ENCODE assay signal across 27 mouse cellular contexts in genomic region chr11:98560942-98561341, GRCm38 (mm10). TPM values are rescaled to one million over a fixed set of nuclear protein-coding genes. Genes with fewer than 3 reads are reported as not detected.
DNase-seq lines count a peak whose midpoint lies in the region; ATAC-seq lines count a peak whose summit lies in the region.
"Had no signal": no experiment of that assay in that cellular context is flagged by ENCODE, and none has a peak within 500 bp of the region (broad histone marks: within the 10 kb centered on the region; RNA-seq: fewer than 3 reads in every experiment).

No protein-coding gene starts in this region.

- peaks cover 10% of the 10 kb centered on the region; the same call in 1 of the 2 replicates for H3K27me3 ChIP-seq in heart, embryonic 12.5 days (replicated peaks)
- H3K27me3 ChIP-seq in intestine, embryonic 16.5 days (replicated peaks; ENCODE audit: control insufficient read depth, insufficient read depth, low read length): no peaks in the 10 kb centered on the region
- H3K27me3 ChIP-seq: CH12.LX; midbrain, embryonic 12.5 days had no signal

- ATAC-seq in heart, embryonic 12.5 days (ENCODE audit: insufficient number of reproducible peaks, low FRiP score): no peak
- peak; percentile 82 for ATAC-seq in intestine, embryonic 16.5 days

- no peak overlapping the region for H3K4me2 ChIP-seq in heart, embryonic 12.5 days
- H3K4me2 ChIP-seq in intestine, embryonic 16.5 days (ENCODE audit: low read depth, low read length): no peak overlapping the region
- H3K4me2 ChIP-seq: embryonic facial prominence, embryonic 13.5 days; hindbrain, embryonic 14.5 days; limb, embryonic 13.5 days; midbrain, embryonic 12.5 days; neural tube, embryonic 15.5 days had no signal

- no peaks in the 10 kb centered on the region for H3K36me3 ChIP-seq in heart, embryonic 12.5 days
- no peaks in the 10 kb centered on the region for H3K36me3 ChIP-seq in intestine, embryonic 16.5 days (ENCODE audit: control insufficient read depth, insufficient read depth, low read length)
- H3K36me3 ChIP-seq: embryonic facial prominence, embryonic 13.5 days; limb, embryonic 13.5 days; midbrain, embryonic 12.5 days; neural tube, embryonic 15.5 days had no signal

- WGBS in heart, embryonic 12.5 days: 13% methylated on average over 7 of the region's 7 CpGs
- 24% methylated on average over 7 of the region's 7 CpGs for WGBS in intestine, embryonic 16.5 days

- H3K9me3 ChIP-seq in heart, embryonic 12.5 days (replicated peaks): no peaks in the 10 kb centered on the region
- H3K9me3 ChIP-seq in intestine, embryonic 16.5 days (ENCODE audit: control insufficient read depth, low read length): no peaks in the 10 kb centered on the region
- H3K9me3 ChIP-seq: embryonic facial prominence, embryonic 13.5 days; limb, embryonic 13.5 days; midbrain, embryonic 12.5 days; neural tube, embryonic 15.5 days had no signal

- H3K27ac ChIP-seq in heart, embryonic 12.5 days (ENCODE audit: poor library complexity, severe bottlenecking): peak overlapping the region; percentile 56
- H3K27ac ChIP-seq in intestine, embryonic 16.5 days (ENCODE audit: low read length): peak overlapping the region; percentile 78
- H3K27ac ChIP-seq: embryonic facial prominence, embryonic 13.5 days; hindbrain, embryonic 14.5 days; layer of hippocampus, adult 2 months; limb, embryonic 13.5 days; midbrain, embryonic 12.5 days; neural tube, embryonic 15.5 days; stomach, postnatal 0 days had no signal

- no peak overlapping the region for H3K9ac ChIP-seq in heart, embryonic 12.5 days
- H3K9ac ChIP-seq in intestine, embryonic 16.5 days (ENCODE audit: low read depth, low read length): no peak overlapping the region
- H3K9ac ChIP-seq: embryonic facial prominence, embryonic 13.5 days; hindbrain, embryonic 14.5 days; limb, embryonic 13.5 days; midbrain, embryonic 12.5 days; neural tube, embryonic 15.5 days had no signal

- peak; percentile 34 for DNase-seq in adrenal gland, postnatal 10 days
- DNase-seq in adrenal gland, postnatal 4 days (ENCODE audit: low spot score in 2 of 2): no peak
- no peak for DNase-seq in heart, adult 18-20 months
- DNase-seq in adrenal gland, postnatal 36 days: peak; percentile 44 to 59
- DNase-seq in left cerebral cortex, adult 8-10 months (ENCODE audit: low spot score in 2 of 2): no peak
- DNase-seq: cerebellum, adult 11-12 months; cerebellum, postnatal 25 days; gastrocnemius, postnatal 10 days; kidney, adult 18-20 months; kidney, postnatal 10 days; lung, adult 18-20 months; lung, postnatal 36 days; right cerebral cortex, postnatal 25 days; thymus, postnatal 14 days had no signal

- no peak overlapping the region for H3K4me3 ChIP-seq in heart, embryonic 12.5 days
- H3K4me3 ChIP-seq in intestine, embryonic 16.5 days (ENCODE audit: low read length): no peak overlapping the region
- H3K4me3 ChIP-seq: embryonic facial prominence, embryonic 13.5 days; layer of hippocampus, adult 2 months; limb, embryonic 13.5 days; midbrain, embryonic 12.5 days; neural tube, embryonic 15.5 days had no signal

- peaks cover 14% of the 10 kb centered on the region for H3K4me1 ChIP-seq in heart, embryonic 12.5 days (replicated peaks)
- H3K4me1 ChIP-seq in intestine, embryonic 16.5 days (ENCODE audit: control insufficient read depth, insufficient read depth, low read length): peaks cover 16% of the 10 kb centered on the region; the same call in 1 of the 2 replicates
- H3K4me1 ChIP-seq: neural tube, embryonic 15.5 days had no signal

RNA-seq across cellular contexts. Expression of gene Zpbp2, which starts 10.0 kb away (rescaled TPM):
- total RNA-seq in adrenal gland, postnatal 10 days (2021): under 1 TPM in 1 of 2 experiments, not detected in 1; 0.48 TPM
- total RNA-seq in adrenal gland, postnatal 4 days (2021): under 1 TPM in 1 of 2 experiments, not detected in 1; 0.45 TPM
- polyA plus RNA-seq in heart, embryonic 12.5 days (2016; fragmentation: Nextera tagmentation; extraction: Ambion mirVana): 0.28 and 0.52 TPM in 2 replicates
- total RNA-seq in heart, adult 18-20 months (2021): not detected
- total RNA-seq in adrenal gland, postnatal 36 days (2021): under 1 TPM; 0.50 to 0.82 TPM
- polyA plus RNA-seq in intestine, embryonic 16.5 days (2015; fragmentation: Nextera tagmentation; extraction: Ambion mirVana): 0.92 and 1.0 TPM in 2 replicates
- not detected for total RNA-seq in left cerebral cortex, adult 8-10 months (2022)
- total RNA-seq: gastrocnemius, postnatal 10 days; layer of hippocampus, adult 2 months; left cerebral cortex, adult 18-20 months had no signal
- polyA plus RNA-seq: embryonic facial prominence, embryonic 13.5 days; hindbrain, embryonic 14.5 days; neural tube, embryonic 15.5 days had no signal

RNA-seq across cellular contexts. Expression of gene Ikzf3, which starts 15.1 kb away (rescaled TPM):
- total RNA-seq in adrenal gland, postnatal 10 days (2021): 1 to 10 TPM; 3.2 to 4.5 TPM
- 1 to 10 TPM in 1 of 2 experiments, under 1 TPM in 1; 0.36 to 1.4 TPM for total RNA-seq in adrenal gland, postnatal 4 days (2021)
- 0.06 and 0.26 TPM in 2 replicates for polyA plus RNA-seq in heart, embryonic 12.5 days (2016; fragmentation: Nextera tagmentation; extraction: Ambion mirVana)
- 1 to 10 TPM in 1 of 2 experiments, under 1 TPM in 1; 0.89 to 5.0 TPM for total RNA-seq in heart, adult 18-20 months (2021)
- total RNA-seq in adrenal gland, postnatal 36 days (2021): under 1 TPM; 0.13 to 0.36 TPM
- 0.23 and 0.24 TPM in 2 replicates for polyA plus RNA-seq in intestine, embryonic 16.5 days (2015; fragmentation: Nextera tagmentation; extraction: Ambion mirVana)
- under 1 TPM; 0.23 to 0.76 (median 0.52) TPM for total RNA-seq in left cerebral cortex, adult 8-10 months (2022)

RNA-seq across cellular contexts. Expression of gene Ormdl3, which starts 26.2 kb away (rescaled TPM):
- total RNA-seq in adrenal gland, postnatal 10 days (2021): 100 to 1,000 TPM; 135 to 143 TPM
- 10 to 100 TPM; 74.7 to 84.1 TPM for total RNA-seq in adrenal gland, postnatal 4 days (2021)
- 66.9 and 71.0 TPM in 2 replicates for polyA plus RNA-seq in heart, embryonic 12.5 days (2016; fragmentation: Nextera tagmentation; extraction: Ambion mirVana)
- 10 to 100 TPM; 42.6 to 47.5 TPM for total RNA-seq in heart, adult 18-20 months (2021)
- 100 to 1,000 TPM; 133 to 139 TPM for total RNA-seq in adrenal gland, postnatal 36 days (2021)
- polyA plus RNA-seq in intestine, embryonic 16.5 days (2015; fragmentation: Nextera tagmentation; extraction: Ambion mirVana): 62.9 and 65.2 TPM in 2 replicates
- total RNA-seq in left cerebral cortex, adult 8-10 months (2022): 10 to 100 TPM; 43.6 to 47.0 (median 45.1) TPM

RNA-seq across cellular contexts. Expression of gene Lrrc3c, which starts 37.1 kb away (rescaled TPM):
- total RNA-seq in adrenal gland, postnatal 10 days (2021): not detected
- not detected for total RNA-seq in adrenal gland, postnatal 4 days (2021)
- not detected in 2 replicates for polyA plus RNA-seq in heart, embryonic 12.5 days (2016; fragmentation: Nextera tagmentation; extraction: Ambion mirVana)
- total RNA-seq in heart, adult 18-20 months (2021): not detected
- not detected for total RNA-seq in adrenal gland, postnatal 36 days (2021)
- not detected in 2 replicates for polyA plus RNA-seq in intestine, embryonic 16.5 days (2015; fragmentation: Nextera tagmentation; extraction: Ambion mirVana)
- total RNA-seq in left cerebral cortex, adult 8-10 months (2022): not detected
- total RNA-seq: CH12.LX; gastrocnemius, postnatal 10 days; layer of hippocampus, adult 2 months; left cerebral cortex, adult 18-20 months had no signal
- polyA plus RNA-seq: embryonic facial prominence, embryonic 13.5 days; frontal cortex, adult 2 months; heart, embryonic 16.5 days; hindbrain, embryonic 14.5 days; limb, embryonic 13.5 days; midbrain, embryonic 12.5 days; neural tube, embryonic 15.5 days; stomach, postnatal 0 days had no signal

Comparison
In these comparisons a context has a peak if more than half of its experiments do, and no peak if none do; other contexts are left out.
1. DNase-seq: peak in adrenal gland, postnatal 10 days (single experiment) and adrenal gland, postnatal 36 days (2 of 2); none in adrenal gland, postnatal 4 days (0 of 2), heart, adult 18-20 months (0 of 2) and left cerebral cortex, adult 8-10 months (0 of 2).